Mouse (Mus musculus) adrenal gland, adult 18-20 months (tissue): Measurements from ENCODE around the gene Wars2. TPM values are rescaled to one million over a fixed set of nuclear protein-coding genes. Genes with fewer than 3 reads are reported as not detected.

Source experiments
- DNase-seq, 2 experiments: peaks; one replicate each; pipeline ENCODE4 v3.0.0; 2021 to 2022; ENCODE audit warnings: low spot score in 2 of 2
- long read RNA-seq, 2 experiments: library from polyadenylated mRNA; stranded (forward); transcript quantifications; one replicate each; pipeline ENCODE4 v2.0.0; 2021
- total RNA-seq, 2 experiments: library from RNA; stranded (reverse); gene quantifications; 1 replicate in 1 of 2; 2 replicates in 1 of 2; pipeline ENCODE4 v1.2.3; 2021

Wars2 gene
- 10 to 100 TPM; 10.6 to 14.6 TPM for total RNA-seq
- long read RNA-seq, experiment 1, full-length matches to known transcripts: 6 of 9 reads
- long read RNA-seq, experiment 1, partial matches to known transcripts: 1 of 9 reads
- long read RNA-seq, experiment 1, other reads (novel, unspliced or antisense): 2 of 9 reads
- long read RNA-seq, experiment 2, full-length matches to known transcripts: 13 of 20 reads
- long read RNA-seq, experiment 2, partial matches to known transcripts: 1 of 20 reads
- long read RNA-seq, experiment 2, other reads (novel, unspliced or antisense): 6 of 20 reads

GRCm38 (mm10) chr3:99140940-99141854 lies at the start of gene Wars2:
Wars2 (plus strand) TSS chr3:99141068.
- DNase-seq: peak; percentile 90 to 91

GRCm38 (mm10) chr3:99096816-99097215 lies 44.1 kb upstream of the Wars2 start:
- DNase-seq: no peak

- DNase-seq: no peak
These were observed 30.3 kb upstream of the Wars2 start for GRCm38 (mm10) chr3:99110353-99111213.

GRCm38 (mm10) chr3:99111214-99111608 lies 29.7 kb upstream of the Wars2 start:
- DNase-seq: no peak

- DNase-seq: no peak
These were observed 27.5 kb upstream of the Wars2 start for GRCm38 (mm10) chr3:99113266-99113837.

- DNase-seq: no peak
These were observed 19.9 kb upstream of the Wars2 start for GRCm38 (mm10) chr3:99120942-99121341.

- no peak for DNase-seq
These were observed 10.3 kb upstream of the Wars2 start for GRCm38 (mm10) chr3:99130521-99130920.

GRCm38 (mm10) chr3:99131973-99132372 lies 8.9 kb upstream of the Wars2 start:
- no peak for DNase-seq

- DNase-seq: no peak
These were observed 7.0 kb upstream of the Wars2 start for GRCm38 (mm10) chr3:99133913-99134312.

GRCm38 (mm10) chr3:99147886-99148285 lies 7.0 kb downstream of the Wars2 start:
- DNase-seq: no peak

- DNase-seq: no peak
These were observed 8.2 kb downstream of the Wars2 start for GRCm38 (mm10) chr3:99149035-99149434.

GRCm38 (mm10) chr3:99156286-99156685 lies 15.4 kb downstream of the Wars2 start:
- no peak for DNase-seq

- DNase-seq: no peak
These were observed 16.1 kb downstream of the Wars2 start for GRCm38 (mm10) chr3:99156987-99157386.

GRCm38 (mm10) chr3:99157451-99158015 lies 16.7 kb downstream of the Wars2 start:
- no peak for DNase-seq

- DNase-seq: no peak
These were observed 19.1 kb downstream of the Wars2 start for GRCm38 (mm10) chr3:99160016-99160415.

- no peak for DNase-seq
These were observed 21.3 kb downstream of the Wars2 start for GRCm38 (mm10) chr3:99162191-99162590.

GRCm38 (mm10) chr3:99167734-99168133 lies 26.9 kb downstream of the Wars2 start:
- DNase-seq: no peak

- no peak for DNase-seq
These were observed 32.3 kb downstream of the Wars2 start for GRCm38 (mm10) chr3:99173178-99173577.

- no peak for DNase-seq
These were observed 33.9 kb downstream of the Wars2 start for GRCm38 (mm10) chr3:99174658-99175304.
